Mouse (Mus musculus) erythroblast, embryonic 14.5 days (primary cell): ENCODE results near the gene Rnf144a.
"Not testable (repeated sequence)": the region's sequence is repeated elsewhere in the genome, so short reads cannot be mapped to it uniquely, and the experiment has no call there.

ENCODE experiments used
- GATA1 ChIP-seq: IDR thresholded peaks from 2 replicates; pipeline ENCODE4 v1.6.1; 2012; ENCODE audit warnings: low read length, inconsistent platforms, mixed read lengths
- TAL1 ChIP-seq: IDR thresholded peaks from 3 replicates; pipeline ENCODE4 v1.6.1; 2012; ENCODE audit warnings: low read length, inconsistent platforms, mixed read lengths

- not testable (repeated sequence) for TF ChIP-seq TAL1, GATA1
These were observed 119.1 kb downstream of the Rnf144a start for GRCm38 (mm10) chr12:26295995-26296394.
